Mouse (Mus musculus) embryonic fibroblast, embryonic 13.5 days (primary cell): ENCODE data around the gene Taok1. TPM values are rescaled to one million over a fixed set of nuclear protein-coding genes. Genes with fewer than 3 reads are reported as not detected.
"Not testable (repeated sequence)": the region's sequence is repeated elsewhere in the genome, so short reads cannot be mapped to it uniquely, and the experiment has no call there.

Experiments
- H3K27ac ChIP-seq: 2 replicates; pipeline ENCODE4 v1.5.1; 2012; ENCODE audit warnings: low read length, control low read depth, inconsistent platforms; ENCODE audit not compliant: insufficient read depth
- H3K4me1 ChIP-seq: 2 replicates; pipeline ENCODE4 v1.6.1; 2011; ENCODE audit warnings: low read length; ENCODE audit not compliant: control insufficient read depth, insufficient read depth
- H3K4me3 ChIP-seq: 2 replicates; pipeline ENCODE4 v1.5.1; 2011; ENCODE audit warnings: mild to moderate bottlenecking, control low read depth, low read length; ENCODE audit not compliant: insufficient read depth
- CTCF ChIP-seq: IDR thresholded peaks from 2 replicates; pipeline ENCODE4 v1.5.1; 2011; ENCODE audit warnings: mild to moderate bottlenecking, control low read depth, low read length, moderate library complexity, borderline replicate concordance; ENCODE audit not compliant: insufficient read depth
- POLR2A ChIP-seq: IDR thresholded peaks from 2 replicates; pipeline ENCODE4 v1.6.1; 2011; ENCODE audit warnings: low read depth, mild to moderate bottlenecking, control low read depth, low read length, moderate library complexity
- polyA plus RNA-seq: library from polyadenylated mRNA; stranded (reverse); fragments of >200 nt; gene quantifications from 2 replicates; pipeline ENCODE4 v1.2.4, GENCODE M21; 2011; ENCODE audit warnings: low read depth; ENCODE audit not compliant: missing spikeins, insufficient read length

The Taok1 gene
- polyA plus RNA-seq, 1 experiment = 62.1 TPM

DNA sequence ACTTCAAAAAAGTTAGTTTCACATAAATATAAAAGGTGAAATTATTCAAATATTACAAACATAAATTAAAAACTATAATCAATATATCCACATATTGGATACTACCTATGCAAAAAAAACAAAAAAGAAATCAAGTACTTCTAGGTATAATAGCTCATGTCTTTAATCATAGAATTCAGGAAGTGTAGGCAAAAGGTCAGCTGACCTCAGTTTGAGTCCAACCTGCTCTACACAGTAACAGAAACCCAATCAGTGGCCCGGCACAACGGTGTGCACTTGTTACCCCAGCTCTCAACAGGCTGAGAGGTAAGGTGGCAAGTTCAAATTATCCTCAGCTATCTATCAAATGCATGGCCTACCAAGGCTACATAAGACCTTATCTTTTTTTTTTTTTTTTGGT is 16.8 kb downstream of the Taok1 start:
- Histone ChIP-seq H3K4me3 (no peak overlapping the region), H3K4me1 (no peaks in the 10 kb centered on the region)
- TF ChIP-seq POLR2A (no peak), CTCF (no peak)

DNA sequence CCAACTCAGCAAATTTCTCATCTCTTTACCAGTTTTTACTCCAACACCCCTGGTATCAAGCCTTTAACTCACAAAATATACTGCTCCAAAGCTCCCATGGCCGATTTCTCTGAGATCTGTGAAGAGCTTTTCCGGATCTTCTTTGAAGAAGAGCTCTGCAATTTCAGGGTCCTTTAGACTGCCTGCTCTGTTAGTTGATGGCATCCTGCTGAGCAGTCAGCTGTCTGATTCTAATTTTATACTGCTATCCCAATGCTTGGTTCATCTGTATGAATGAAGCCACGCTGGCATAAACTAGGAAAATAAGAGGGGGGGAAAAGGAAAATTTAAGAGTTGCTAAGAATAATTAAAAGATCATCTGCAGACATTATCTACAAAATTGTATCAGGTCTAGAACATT is 22.4 kb downstream of the Taok1 start:
- no peaks in the 10 kb centered on the region for H3K4me1 ChIP-seq
- TF ChIP-seq POLR2A (no peak), CTCF (no peak)
- no peak overlapping the region for H3K4me3 ChIP-seq
- no peak overlapping the region for H3K27ac ChIP-seq

More for the DNA sequence above, 16.8 kb downstream of the Taok1 start:
- H3K27ac ChIP-seq = no peak overlapping the region

DNA sequence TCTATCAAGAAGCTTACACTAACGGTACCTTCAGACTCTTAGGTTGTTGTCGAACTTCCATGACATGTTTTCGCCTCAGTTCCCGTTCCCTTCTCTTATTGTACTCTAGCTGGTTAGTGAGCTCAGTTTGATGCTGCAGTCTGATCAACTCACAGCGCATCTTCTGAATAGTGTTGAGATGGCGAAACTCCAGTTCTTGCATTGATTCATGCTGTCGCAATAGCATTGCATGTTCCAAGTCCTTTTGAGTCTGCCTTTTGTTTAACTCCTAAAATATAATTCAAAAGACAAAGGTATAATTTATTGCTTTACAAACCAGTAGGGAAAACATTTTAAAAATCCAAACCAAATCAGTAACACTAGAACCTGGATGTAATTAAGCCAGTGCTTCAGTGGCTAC is 62.4 kb downstream of the Taok1 start:
- H3K27ac ChIP-seq = no peak overlapping the region
- no peaks in the 10 kb centered on the region for H3K4me1 ChIP-seq
- H3K4me3 ChIP-seq = no peak overlapping the region
- TF ChIP-seq POLR2A (no peak), CTCF (no peak)

DNA sequence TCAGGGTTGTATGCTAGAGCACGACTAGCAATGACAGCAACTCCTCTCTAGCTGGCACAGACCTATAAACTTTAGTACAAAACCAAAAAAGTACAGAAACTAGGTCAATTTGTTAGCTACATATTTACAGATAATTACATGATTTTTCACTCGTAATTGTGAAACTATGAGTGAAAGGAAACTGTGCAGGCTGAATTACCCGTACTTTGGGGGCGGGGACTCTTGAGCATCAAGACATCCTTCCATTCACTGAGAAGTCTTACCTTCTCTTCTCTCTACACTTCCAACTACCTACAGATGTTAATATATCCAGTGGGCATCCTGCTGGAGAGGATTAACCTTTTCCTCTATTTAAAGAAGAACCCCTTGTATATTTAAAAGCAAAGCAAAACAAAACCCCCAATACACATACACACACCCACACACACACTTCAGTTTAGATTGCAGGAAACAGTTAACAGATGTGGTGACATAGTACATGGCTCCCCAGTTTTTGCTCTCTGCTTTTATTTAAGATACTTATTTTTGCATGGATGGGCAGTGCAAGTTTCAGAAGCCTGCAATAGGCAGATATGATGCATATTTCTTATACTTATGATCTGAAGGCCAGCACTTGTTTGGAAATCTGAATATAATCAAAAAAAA is 75.3 kb downstream of the Taok1 start:
- no peak overlapping the region for H3K4me3 ChIP-seq
- no peak for TF ChIP-seq CTCF
- TF ChIP-seq POLR2A = no peak
- no peaks in the 10 kb centered on the region for H3K4me1 ChIP-seq
- H3K27ac ChIP-seq = no peak overlapping the region

DNA sequence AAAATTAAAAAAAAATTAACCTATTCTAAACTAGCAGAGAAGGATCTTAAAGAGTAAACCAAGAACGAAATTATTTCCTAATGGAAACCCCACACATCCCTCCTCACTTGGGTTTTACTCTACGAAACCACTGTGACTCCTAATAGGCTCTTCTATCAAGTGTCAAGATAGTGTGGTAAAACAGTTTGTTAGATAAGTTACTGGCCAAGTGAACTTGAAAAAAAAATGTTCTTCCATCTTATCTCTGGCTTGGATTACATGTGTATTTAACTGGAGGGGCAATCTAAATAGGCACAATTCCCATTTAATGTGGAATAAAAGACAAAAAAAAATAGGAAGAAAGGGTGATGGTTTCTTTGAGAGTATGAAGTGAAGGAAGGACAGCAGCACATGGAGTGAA is 76.8 kb downstream of the Taok1 start:
- TF ChIP-seq CTCF = no peak
- TF ChIP-seq POLR2A = no peak
- no peak overlapping the region for H3K27ac ChIP-seq
- no peak overlapping the region for H3K4me3 ChIP-seq
- H3K4me1 ChIP-seq = no peaks in the 10 kb centered on the region

DNA sequence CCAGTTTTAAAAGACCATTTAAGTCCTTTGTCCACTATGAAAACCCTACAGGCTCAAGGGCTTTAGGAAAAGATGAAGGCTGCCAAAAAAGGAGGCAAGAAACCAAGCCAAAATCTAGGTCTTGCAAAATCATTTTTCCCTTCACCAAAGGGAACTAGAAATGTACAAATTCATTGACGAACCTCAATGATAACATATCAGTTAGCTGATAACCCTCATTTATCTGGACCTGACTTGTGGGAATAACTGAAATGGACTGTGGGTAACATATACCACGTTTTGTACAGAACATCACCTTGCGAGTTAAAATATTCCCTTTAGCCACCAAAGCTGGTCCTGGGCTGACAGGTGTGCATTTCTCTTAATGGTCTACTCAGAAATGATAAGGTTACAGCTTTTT is 78.0 kb downstream of the Taok1 start:
- H3K4me1 ChIP-seq = no peaks in the 10 kb centered on the region
- H3K27ac ChIP-seq = no peak overlapping the region
- TF ChIP-seq CTCF (no peak), POLR2A (no peak)
- no peak overlapping the region for H3K4me3 ChIP-seq

DNA sequence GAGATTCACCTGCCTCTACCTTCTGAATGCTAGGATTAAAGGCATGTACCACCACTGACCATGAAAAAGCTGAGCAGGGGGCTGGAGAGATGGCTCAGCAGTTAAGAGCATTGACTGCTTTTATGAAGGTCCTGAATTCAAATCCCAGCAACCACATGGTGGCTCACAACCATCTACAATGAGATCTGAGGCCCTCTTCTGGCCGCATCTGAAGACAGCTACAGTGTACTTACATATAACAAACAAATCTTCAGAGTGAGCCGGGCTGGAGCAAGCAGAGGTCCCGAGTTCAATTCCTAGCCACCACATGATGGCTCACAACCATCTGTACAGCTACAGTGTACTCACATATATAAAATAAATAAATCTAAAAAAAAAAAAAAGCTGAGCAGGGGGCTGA is 79.2 kb downstream of the Taok1 start:
- not testable (repeated sequence) for H3K4me3 ChIP-seq, H3K4me1 ChIP-seq, H3K27ac ChIP-seq

DNA sequence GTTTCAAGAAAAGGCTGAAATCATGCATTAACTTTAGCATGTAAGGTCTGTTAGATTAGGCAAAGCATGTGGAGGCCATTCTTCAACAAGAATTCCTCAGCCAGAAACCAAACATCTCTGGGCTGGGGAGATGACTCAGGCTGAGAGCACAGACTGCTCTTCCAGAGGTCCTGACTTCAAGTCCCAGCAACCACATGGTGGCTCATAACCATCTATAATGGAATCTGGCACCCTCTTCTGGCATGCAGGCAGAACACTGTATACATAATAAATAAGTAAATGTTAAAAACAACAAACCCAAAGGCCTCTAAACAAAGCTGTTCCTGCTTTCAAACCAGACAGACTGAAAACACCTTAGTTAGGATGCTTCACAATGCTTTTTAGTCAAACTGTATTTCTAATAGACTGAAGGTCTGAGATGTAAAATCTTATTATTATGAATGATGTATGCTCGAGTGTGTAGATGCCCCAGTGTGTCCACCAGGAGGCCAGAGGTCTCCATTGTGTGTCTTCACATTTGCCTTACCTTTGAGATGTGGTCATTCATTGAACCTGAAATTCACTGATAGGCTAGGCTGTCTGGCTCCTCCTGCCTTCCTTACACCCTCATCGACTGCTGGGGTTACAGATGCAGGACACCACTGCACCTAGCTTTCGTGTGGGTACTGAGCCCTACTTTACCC is 81.7 kb downstream of the Taok1 start:
- no peak for TF ChIP-seq CTCF
- no peak for TF ChIP-seq POLR2A
- Histone ChIP-seq H3K27ac (no peak overlapping the region), H3K4me3 (no peak overlapping the region), H3K4me1 (no peaks in the 10 kb centered on the region)

DNA sequence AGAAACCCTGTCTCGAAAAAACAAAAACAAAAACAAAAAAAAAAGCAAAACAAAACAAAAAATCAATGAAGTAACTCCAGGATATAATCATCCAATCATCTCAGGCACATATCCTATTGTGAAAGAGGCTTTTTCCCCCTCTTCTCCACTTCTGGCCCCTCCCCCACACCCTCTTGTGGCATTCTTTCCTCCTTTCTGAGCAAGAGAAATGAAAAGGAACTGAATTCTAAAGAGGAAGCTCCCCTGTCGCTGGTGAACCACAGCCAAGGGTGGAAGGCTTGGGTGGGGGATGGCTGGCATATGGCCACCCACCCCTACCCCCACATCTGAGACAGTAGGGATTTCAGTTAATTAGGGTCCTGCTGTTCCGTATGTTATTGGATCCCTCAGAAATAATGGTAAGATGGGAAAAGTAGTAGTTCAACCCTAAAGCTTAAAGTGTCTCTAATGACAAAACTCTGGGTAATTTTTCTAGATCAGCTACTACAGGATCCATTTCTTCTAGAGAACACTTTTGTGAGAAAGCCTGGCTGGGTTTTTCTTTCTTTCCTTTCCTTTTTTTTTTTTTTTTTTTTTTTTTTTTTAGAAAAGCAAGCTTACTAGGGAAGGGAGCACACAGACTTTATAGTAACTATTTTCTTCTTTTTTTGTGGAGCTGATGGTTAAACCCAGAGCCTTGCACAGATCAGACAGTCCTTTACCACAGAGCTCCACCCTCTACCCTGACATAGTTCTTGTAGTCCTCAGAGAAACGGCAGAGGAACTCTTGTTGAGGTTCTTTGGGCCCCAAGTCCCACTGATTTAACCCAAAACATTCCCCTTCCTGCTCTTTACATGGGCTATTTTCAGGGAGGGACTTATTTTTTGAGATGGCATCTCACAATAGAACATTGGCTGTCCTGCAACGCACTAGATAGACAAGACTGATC is 86.8 kb downstream of the Taok1 start:
- Histone ChIP-seq H3K4me3 (no peak overlapping the region), H3K4me1 (no peaks in the 10 kb centered on the region), H3K27ac (no peak overlapping the region)
- TF ChIP-seq CTCF = no peak
- no peak for TF ChIP-seq POLR2A

DNA sequence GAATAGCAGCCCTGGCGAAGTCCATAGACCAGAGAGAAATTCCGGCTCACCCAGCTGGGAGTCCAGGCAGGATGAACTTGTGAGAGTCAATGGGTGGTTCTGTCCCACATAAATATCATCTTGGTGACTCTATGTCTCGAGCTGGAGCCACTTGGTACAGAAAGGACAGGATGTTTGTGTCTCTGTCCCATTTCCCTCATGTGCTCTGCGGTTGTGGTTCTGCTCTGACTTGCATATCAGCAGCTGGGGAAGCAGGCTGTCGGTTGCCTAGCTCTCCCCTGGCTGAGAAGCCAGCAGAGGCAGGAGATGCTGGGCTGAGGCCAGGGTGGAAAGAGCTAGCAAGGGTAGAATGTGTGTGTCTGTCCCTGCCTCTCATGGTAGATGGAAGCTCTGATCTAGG is 88.6 kb downstream of the Taok1 start, which contains the start of gene Gm10392:
Gm10392 (minus strand) TSS at position 156 of the 400 bp plus-strand sequence.
- TF ChIP-seq POLR2A = no peak
- TF ChIP-seq CTCF = no peak
- H3K4me1 ChIP-seq = no peaks in the 10 kb centered on the region
- no peak within 1 kb of the TSS for H3K27ac ChIP-seq
- no peak within 1 kb of the TSS for H3K4me3 ChIP-seq
